Mouse (Mus musculus) ZHBTc4 (cell line): ENCODE results near the gene Cldn19.

Source experiments
- DNase-seq: peaks from one replicate; pipeline ENCODE4 v3.0.0-alpha.2; 2011; ENCODE audit warnings: low read depth, low spot score

The Cldn19 gene

DNA sequence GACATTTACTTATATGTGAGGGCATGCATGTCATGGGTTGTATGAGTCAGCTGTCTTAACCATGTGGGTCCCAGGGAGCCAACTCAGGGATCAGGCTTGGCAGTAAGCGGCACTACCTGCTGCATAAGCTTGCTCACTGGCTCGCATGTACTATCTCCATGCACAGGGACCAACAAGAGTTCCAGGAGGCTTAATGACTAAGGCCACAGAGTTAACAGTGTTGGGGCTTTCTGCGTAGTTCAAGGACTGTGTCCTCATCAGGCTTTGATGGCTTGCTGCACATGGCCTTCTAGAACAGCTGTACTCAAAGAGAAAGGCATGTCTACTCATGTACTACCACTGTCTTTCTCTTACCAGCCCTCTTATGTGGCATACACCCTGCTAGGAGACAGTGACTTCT is 45.5 kb downstream of the Cldn19 start:
- DNase-seq, result no peak

DNA sequence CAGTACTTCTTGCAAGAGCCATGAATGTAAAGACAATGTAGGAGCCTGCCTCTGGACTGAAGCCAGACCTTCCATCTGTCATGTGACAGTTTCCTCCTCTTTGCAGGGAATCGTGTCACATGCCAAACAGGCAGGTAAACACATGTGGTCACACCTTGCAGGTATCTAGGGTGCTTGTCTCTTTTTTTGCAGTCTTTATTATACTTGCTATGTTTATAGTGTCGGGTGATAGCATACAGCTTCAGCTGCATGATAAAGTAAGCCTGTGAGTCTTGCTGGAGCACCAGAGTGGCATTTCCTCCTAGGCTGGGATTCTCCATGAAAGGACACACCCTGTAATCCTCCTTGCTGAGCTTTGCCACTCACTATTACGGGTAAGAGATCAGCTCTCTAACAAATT is 46.6 kb downstream of the Cldn19 start:
- no peak for DNase-seq

DNA sequence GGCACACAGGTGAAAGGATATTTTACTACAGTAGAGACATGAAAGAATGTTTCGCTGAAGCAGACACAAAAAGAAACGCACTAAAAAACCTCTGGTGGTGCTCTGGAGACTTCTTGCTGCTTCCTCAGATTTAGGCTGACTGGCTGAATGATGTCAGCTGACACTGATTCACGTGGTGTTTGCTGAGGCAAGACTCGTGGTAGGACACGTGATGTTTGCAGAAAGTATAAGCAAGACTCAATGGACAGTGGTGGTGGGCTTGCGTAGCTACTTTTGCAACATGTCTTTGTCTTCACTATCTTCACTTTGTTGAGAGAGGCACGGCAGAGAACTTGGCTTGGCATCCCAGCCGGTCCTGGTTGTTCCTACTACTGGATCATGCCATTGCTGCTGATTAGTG is 48.1 kb downstream of the Cldn19 start:
- DNase-seq, result no peak

DNA sequence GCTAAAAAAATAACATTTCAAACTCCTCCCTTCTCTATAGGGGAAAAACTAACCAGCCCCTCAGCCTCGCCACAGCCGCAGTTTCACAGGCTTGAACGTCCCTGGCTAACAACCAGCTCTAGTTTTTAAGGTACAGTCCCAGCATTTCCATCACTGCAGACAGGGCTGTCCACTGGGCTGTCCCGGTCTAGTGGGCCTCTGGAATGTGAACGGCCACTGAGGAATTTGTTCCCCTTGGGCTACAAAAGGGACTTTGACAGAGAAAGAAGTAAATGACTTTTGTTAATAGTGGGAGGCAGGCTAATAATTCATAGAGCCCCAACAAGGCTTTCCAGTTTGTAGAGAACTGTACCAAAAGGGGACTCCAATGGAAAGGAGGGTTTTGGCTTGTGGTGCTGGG is 50.2 kb downstream of the Cldn19 start:
- no peak for DNase-seq
